Mouse (Mus musculus) lung, adult 10 weeks (tissue): Measurements from ENCODE around the gene Rab35. TPM values are rescaled to one million over a fixed set of nuclear protein-coding genes. Genes with fewer than 3 reads are reported as not detected.

Experiments used
- polyA plus RNA-seq: library from polyadenylated mRNA; stranded (reverse); fragments of 350-450 nt; fragmentation: Illumina TruSeq; extraction: RNeasy Lipid Tissue Mini Kit (QIAGEN cat#74804); gene quantifications from one replicate; pipeline ENCODE4 v1.2.3, GENCODE M21; 2014; ENCODE audit warnings: low read depth, low replicate concordance; ENCODE audit not compliant: insufficient read depth

Rab35 gene
- 30.0 TPM for polyA plus RNA-seq

DNA sequence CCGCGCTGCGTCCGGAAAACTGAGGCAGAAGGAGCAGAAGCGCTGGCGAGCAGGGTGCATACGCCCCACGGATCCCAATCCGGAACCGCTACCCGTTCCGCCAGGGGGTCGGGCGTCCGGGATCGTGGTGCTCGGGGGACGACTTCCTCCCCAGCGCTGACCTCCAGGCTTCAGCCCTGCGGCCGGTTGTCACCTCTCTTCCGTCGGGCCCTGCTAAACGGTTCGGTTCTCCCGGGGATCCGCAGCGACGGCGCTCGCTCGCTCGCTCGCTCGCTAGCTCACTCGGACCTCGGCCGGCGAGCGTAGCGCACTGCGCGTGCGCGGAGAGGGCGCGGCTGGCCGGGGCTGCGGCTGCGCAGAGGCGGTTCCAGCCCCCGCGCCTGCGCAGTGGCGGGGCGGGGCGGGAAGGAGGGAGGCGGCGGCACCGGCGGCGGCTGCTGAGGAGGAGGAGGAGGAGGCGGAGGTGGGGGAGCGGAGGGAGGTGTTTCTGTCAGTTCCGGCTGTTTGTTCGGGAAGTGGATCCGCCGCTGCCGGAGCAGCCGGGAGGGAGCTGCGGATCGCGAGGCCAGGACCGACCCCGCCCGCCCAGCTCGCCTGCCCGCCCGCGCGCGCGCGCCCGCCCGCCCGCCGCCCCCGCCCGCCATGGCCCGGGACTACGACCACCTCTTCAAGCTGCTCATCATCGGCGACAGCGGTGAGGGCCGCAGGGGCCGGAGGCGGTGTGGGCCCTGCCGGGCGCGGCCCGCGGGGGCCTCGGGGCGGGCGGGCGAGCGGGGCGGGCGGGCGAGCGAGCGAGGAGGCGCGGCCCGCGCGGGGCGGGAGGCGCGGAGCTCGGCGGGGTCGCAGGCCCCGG is at the start of gene Rab35:
Gene Rab35 (plus strand): TSS at position 404 of the 853 bp plus-strand sequence.

Other genes starting within 250 kb of the Rab35 start
- 0.30 TPM for gene Msi1, start 202.3 kb upstream of the Rab35 start, polyA plus RNA-seq
- 47.4 TPM for gene Pla2g1b, start 165.6 kb upstream of the Rab35 start, polyA plus RNA-seq
- gene Sirt4, start 147.2 kb upstream of the Rab35 start, polyA plus RNA-seq = 12.3 TPM
- 53.2 TPM for gene Pxn, start 125.2 kb upstream of the Rab35 start, polyA plus RNA-seq
- 1,495 TPM for gene Rplp0, start 72.4 kb upstream of the Rab35 start, polyA plus RNA-seq
- gene Gcn1l1, start 66.7 kb upstream of the Rab35 start, polyA plus RNA-seq = 15.6 TPM
- 8.5 TPM for gene Bicdl1, start 99.7 kb downstream of the Rab35 start, polyA plus RNA-seq
- gene Cit, start 213.4 kb downstream of the Rab35 start, polyA plus RNA-seq = 0.54 TPM